Mouse (Mus musculus) kidney, postnatal 4 days (tissue): Measurements from ENCODE around the gene Nfkbie.
A peak's percentile ranks its signal among the peaks of the same experiment; 100 is the strongest.

Source experiments
- DNase-seq, 2 experiments: peaks; one replicate each; pipeline ENCODE4 v3.0.0; 2021; ENCODE audit warnings: mixed read lengths in 2 of 2

Gene Nfkbie

GRCm38 (mm10) chr17:45563655-45564530 lies 8.4 kb downstream of the Nfkbie start, which contains the start of gene Slc35b2:
Slc35b2 (plus strand) TSS chr17:45563874.
- DNase-seq = peak; percentile 96 to 97

GRCm38 (mm10) chr17:45564531-45565084 lies 9.1 kb downstream of the Nfkbie start:
- peak; percentile 30 to 57 for DNase-seq

- no peak for DNase-seq
Observed at GRCm38 (mm10) chr17:45565103-45565502, 9.6 kb downstream of the Nfkbie start.

GRCm38 (mm10) chr17:45566031-45566359 lies 10.5 kb downstream of the Nfkbie start:
- no peak for DNase-seq

- peak in 1 of 2 experiments; percentile 31 for DNase-seq
Observed at GRCm38 (mm10) chr17:45566360-45567161, 11.1 kb downstream of the Nfkbie start.

DNA sequence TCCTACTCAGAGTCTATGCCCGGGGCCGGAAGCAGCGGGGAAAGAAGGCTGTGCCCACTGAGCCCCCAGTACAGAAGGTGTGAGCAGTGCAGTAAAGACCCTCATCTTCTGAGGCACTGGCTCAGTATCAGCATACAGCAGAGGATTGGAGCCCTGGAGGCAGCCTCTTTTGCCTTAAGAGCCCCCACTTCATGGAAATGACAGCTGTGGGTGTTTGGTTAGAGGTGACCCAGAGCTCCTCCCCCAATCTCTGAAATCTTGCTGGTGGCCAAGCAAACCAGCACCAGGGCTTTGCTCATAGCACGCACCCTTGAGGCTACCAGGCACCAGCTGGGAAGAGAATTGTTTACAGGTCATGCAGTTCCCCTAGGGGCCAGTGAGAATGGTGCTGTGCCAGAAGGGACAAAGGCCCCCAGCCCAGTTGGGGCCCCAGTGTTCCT lies 11.7 kb downstream of the Nfkbie start:
- DNase-seq = no peak

DNA sequence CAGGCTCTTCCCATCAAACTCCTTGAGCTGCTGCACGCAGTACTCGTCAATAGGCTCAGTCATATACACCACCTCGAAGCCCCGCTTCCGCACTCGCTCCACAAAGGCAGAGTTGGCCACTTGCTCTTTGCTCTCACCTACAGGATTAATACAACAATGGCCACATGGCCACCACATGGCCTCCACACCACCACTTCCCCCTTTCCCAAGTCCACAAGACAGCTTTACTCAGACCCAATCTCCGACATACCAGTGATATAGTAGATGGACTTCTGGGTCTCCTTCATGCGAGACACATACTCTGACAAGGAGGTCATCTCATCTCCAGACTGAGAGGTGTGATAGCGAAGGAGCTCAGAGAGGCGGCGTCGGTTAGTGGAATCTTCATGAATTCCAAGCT lies 13.5 kb downstream of the Nfkbie start:
- DNase-seq = no peak

- DNase-seq = no peak
Observed at GRCm38 (mm10) chr17:45569999-45570398, 14.5 kb downstream of the Nfkbie start.

DNA sequence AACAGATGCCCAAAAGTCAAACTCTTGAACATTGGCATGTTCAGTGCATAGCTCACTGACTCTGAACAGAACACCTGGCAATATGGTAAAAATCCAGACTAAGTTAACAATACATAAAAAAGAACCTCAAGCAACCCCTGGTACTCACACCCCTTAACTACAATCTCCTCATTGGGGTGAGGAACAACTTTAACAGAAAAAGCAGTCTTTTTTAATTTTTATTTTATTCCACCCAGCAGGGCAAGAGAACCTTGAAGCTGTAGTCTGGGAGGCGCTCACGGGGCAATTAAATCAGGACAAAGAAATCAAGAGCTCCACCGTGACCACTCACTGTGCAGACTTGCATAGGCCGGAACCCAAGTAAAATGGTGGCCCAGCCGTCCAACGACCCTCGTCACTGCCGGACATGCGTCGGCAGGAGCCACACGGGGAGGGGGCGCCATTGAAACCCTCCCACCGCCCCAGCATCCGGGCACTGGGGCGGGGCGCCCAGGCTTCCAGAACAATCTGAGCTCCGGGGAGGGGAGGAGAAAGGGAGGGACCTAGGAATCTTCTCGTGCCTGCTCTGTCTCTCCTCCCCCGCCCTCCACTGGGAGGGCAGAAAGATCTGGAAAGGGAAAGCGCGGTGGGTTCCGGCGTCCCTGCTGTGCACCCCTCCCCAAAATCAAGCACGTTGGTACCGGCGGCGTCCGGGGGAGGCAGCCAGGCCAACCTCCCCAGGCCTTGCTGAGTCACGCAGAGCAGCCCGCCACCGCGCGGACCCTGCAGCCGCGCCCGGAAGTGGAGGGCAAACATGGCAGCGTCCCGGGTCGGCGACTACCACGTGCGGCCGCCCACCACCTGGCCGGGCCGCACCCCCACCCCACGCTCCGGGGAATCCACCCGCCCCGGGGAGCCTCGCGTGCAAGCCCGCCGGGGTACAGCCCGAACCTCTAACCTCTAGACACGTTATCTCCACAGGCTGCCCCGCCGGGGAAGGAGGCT lies 16.9 kb downstream of the Nfkbie start:
- DNase-seq = peak; percentile 87 to 93

GRCm38 (mm10) chr17:45573087-45573779 lies 17.7 kb downstream of the Nfkbie start, which contains the start of gene Hsp90ab1:
Hsp90ab1 (minus strand) TSS chr17:45573271.
- peak; percentile 100 for DNase-seq

- peak; percentile 98 to 99 for DNase-seq
Observed at GRCm38 (mm10) chr17:45573780-45574123, 18.2 kb downstream of the Nfkbie start.

DNA sequence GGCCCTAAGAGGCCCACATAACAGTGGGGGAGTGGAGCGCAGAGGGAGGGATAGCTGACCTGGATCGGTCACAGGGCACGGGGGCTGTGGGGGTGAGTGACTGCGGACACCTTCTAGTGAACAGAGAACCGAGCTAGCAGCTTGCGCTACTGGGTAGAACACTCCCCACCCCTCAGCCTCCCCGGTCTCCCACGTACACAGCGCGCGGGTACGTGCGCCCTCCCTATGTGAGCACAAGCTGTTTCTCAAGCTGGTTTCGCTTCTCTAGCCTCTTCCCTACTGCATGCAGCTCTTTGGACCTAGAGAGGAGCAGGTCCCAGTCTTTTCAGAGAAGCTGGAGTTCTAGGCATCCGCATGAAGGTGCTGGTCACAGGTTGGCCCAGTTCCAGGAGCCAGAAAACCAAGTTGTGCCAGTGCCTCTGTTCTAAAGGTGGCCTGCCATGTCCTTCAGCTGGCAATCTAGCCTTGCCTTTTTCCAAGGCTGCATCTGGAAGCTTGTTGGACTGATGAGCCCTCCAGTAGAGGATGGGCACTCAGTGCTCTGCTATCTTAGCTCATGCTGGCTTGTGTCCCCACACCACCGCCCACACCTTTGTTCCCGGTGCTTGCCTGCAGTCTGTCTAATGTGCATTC lies 18.7 kb downstream of the Nfkbie start:
- peak; percentile 74 to 85 for DNase-seq

DNA sequence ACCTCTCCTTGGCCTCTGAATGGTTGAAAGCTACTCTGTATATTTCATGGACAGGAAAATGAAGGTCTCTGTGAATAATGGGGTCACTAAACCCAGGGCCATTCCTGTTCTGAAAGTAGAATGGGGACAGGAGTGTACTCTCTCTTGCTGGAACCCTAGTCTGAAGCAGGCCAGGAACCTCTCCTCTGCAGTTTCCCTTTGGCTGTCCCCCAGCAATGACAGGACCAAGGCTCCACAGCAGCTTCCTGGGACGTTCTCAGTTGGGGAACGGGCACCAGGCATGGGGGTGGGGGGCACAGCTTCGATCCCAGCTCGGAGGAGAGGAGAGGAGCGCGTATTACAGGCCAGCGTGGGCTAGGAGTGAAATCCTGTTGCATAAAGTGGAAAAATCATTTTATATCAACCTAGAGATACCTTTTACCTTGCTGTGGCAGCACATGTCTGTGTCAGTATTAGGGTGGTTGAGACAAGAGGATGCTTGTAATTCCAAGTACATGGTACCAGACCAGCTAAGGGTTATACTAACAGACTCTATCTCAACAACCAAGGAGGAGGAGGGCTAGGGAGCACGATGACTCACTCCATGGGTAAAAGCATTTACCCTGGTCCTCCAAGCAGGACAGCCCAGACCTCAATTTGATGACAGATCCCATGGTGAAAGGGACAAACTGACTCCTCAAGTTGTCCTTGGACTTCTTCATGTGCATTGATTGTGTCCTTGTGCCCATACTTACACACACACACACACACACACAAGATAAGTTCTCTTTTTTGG lies 19.8 kb downstream of the Nfkbie start:
- DNase-seq = no peak

DNA sequence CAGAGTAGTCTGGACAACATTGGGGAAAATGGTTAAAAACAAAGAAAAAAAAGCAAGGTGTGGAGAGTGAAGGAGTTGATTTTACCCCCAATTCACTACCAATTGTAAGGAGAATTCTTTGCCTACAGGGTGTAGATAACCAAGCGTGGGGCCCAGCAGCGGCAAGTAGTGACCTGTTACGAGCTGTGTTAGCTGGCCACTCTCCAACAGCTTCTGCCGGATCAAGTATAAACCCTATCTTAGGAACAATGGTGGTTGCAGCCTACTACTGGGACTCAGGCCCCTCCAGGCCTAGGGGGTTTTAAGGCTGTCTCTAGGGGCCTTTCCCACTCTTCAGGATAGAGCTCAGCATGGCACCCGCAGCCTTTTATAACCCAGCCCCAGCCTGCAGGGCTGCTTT lies 22.7 kb downstream of the Nfkbie start:
- DNase-seq = no peak

DNA sequence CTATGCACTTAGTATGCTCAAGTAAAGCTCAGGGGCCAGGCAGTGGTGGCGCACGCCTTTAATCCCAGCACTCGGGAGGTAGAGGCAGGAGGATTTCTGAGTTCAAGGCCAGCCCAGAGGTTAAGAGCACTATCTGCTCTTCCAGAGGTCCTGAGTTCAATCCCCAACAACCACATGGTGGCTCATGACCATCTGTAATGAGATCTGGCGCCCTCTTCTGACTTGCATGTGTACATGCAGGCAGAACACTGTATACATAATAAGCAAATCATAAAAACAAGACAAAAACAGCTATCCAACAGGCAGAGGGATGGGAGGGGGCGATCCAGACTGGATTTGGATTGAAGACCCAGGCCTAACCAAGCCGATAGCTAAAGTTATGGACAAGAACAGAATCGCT lies 23.3 kb downstream of the Nfkbie start:
- DNase-seq = no peak

DNA sequence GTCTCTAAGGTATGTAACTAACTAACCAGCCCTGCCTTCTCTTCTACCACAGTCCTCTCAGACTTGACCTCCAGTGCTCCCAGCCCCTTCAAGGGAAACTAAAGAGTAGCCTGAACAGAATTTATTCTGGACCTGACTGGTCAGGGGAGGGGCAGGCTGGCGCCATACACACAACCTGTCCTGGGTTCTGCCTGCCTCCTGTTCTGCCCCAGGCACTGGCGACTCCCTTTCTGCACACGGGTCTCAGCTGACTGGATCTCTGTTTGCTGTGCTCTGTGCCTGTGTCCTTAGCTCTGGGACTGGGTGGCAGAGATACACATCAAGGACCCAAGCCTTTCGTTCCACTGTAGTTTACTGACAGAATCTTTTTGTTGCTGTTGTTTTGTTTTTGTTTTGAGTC lies 24.1 kb downstream of the Nfkbie start:
- peak in 1 of 2 experiments; percentile 50 for DNase-seq

DNA sequence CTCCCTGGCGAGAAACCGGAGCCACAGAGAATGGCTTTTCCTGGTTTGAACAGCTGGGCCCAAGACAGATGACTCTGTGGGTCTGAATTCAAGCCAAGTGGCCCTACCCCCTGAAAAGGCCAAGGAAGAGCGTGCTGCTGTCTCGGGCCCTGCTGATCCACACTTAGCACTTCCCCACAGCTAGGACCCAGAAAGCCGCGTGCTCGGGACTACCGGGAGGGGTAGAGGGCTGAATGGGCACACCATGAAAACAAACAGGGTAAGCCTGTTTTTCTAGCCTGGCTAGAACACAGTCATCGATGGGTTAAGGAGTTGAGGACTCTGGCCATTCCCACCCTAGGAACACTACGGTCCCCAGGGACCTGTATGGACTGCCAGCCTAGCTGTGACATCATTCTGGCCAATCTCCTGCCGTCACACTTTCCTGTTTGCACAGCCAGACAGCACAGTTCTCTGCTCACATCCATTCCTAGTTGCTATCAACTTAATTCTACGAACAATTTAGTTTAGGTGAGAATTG lies 25.5 kb downstream of the Nfkbie start:
- peak in 1 of 2 experiments; percentile 58 for DNase-seq

GRCm38 (mm10) chr17:45581567-45581983 lies 26.1 kb downstream of the Nfkbie start:
- peak; percentile 81 to 87 for DNase-seq

GRCm38 (mm10) chr17:45582188-45582587 lies 26.7 kb downstream of the Nfkbie start:
- no peak for DNase-seq
